Mouse (Mus musculus): Measurements from ENCODE around the gene Usp21. TPM values are rescaled to one million over a fixed set of nuclear protein-coding genes. Genes with fewer than 3 reads are reported as not detected.

The Usp21 gene
- polyA plus RNA-seq, 1 experiment from 2014 or later: 114 TPM

- H3K27ac ChIP-seq (replicated peaks; ENCODE audit: low read depth, low read length): peak within 1 kb of the TSS; percentile 83
- 11% methylated on average over 26 of the region's 26 CpGs for WGBS
Measured at GRCm38 (mm10) chr1:171250680-171251593, 36.9 kb downstream of the Usp21 start, which contains the start of gene Ndufs2. Ndufs2 (minus strand) TSS chr1:171251388.

GRCm38 (mm10) chr1:171249913-171250600, 37.7 kb downstream of the Usp21 start, which contains the start of gene Adamts4:
Adamts4 (plus strand) TSS chr1:171250421.
- DNase-seq (ENCODE audit: low spot score) (peak; percentile 70), ATAC-seq (ENCODE audit: insufficient number of reproducible peaks, low FRiP score, low TSS enrichment, low read depth) (no peak)
- Histone ChIP-seq H3K9me3 (ENCODE audit: control insufficient read depth, low read length) (no peaks in the 10 kb centered on the region), H3K27ac (replicated peaks; ENCODE audit: low read depth, low read length) (peak within 1 kb of the TSS; percentile 83), H3K9ac (ENCODE audit: low read length) (peak within 1 kb of the TSS; percentile 1), H3K36me3 (ENCODE audit: control insufficient read depth, insufficient read depth, low read length) (peaks cover 4% of the 10 kb centered on the region), H3K27me3 (ENCODE audit: control insufficient read depth, insufficient read depth, low read length) (no peaks in the 10 kb centered on the region), H3K4me3 (ENCODE audit: low read depth, low read length) (peak within 1 kb of the TSS; percentile 24), H3K4me2 (ENCODE audit: low read depth, severe bottlenecking) (peak within 1 kb of the TSS; percentile 66), H3K4me1 (ENCODE audit: control insufficient read depth, insufficient read depth, low read length) (peaks cover 35% of the 10 kb centered on the region)
- 21% methylated on average over 5 of the region's 5 CpGs for WGBS

More at GRCm38 (mm10) chr1:171250680-171251593, 36.9 kb downstream of the Usp21 start, which contains the start of gene Ndufs2:
- DNase-seq (ENCODE audit: low spot score) (peak; percentile 58), ATAC-seq (ENCODE audit: insufficient number of reproducible peaks, low FRiP score, low TSS enrichment, low read depth) (no peak)
- Histone ChIP-seq H3K4me3 (ENCODE audit: low read depth, low read length) (peak within 1 kb of the TSS; percentile 24), H3K9ac (ENCODE audit: low read length) (peak within 1 kb of the TSS; percentile 61), H3K9me3 (ENCODE audit: control insufficient read depth, low read length) (no peaks in the 10 kb centered on the region), H3K4me2 (ENCODE audit: low read depth, severe bottlenecking) (peak within 1 kb of the TSS; percentile 66), H3K27me3 (ENCODE audit: control insufficient read depth, insufficient read depth, low read length) (no peaks in the 10 kb centered on the region), H3K36me3 (ENCODE audit: control insufficient read depth, insufficient read depth, low read length) (peaks cover 3% of the 10 kb centered on the region), H3K4me1 (ENCODE audit: control insufficient read depth, insufficient read depth, low read length) (peaks cover 32% of the 10 kb centered on the region)

GRCm38 (mm10) chr1:171248386-171249226, 39.2 kb downstream of the Usp21 start:
- no peak overlapping the region for H3K4me3 ChIP-seq (ENCODE audit: low read depth, low read length)
- H3K4me1 ChIP-seq (ENCODE audit: control insufficient read depth, insufficient read depth, low read length): peaks cover 35% of the 10 kb centered on the region
- 33% methylated on average over 3 of the region's 3 CpGs for WGBS
- DNase-seq (ENCODE audit: low spot score) (no peak), ATAC-seq (ENCODE audit: insufficient number of reproducible peaks, low FRiP score, low TSS enrichment, low read depth) (no peak)
- no peaks in the 10 kb centered on the region for H3K27me3 ChIP-seq (ENCODE audit: control insufficient read depth, insufficient read depth, low read length)
- peaks cover 4% of the 10 kb centered on the region; the same call in 1 of the 2 replicates for H3K36me3 ChIP-seq (ENCODE audit: control insufficient read depth, insufficient read depth, low read length)
- H3K9ac ChIP-seq (ENCODE audit: low read length): peak overlapping the region; percentile 30; the same call in 1 of the 2 replicates
- H3K9me3 ChIP-seq (ENCODE audit: control insufficient read depth, low read length): no peaks in the 10 kb centered on the region
- H3K27ac ChIP-seq (replicated peaks; ENCODE audit: low read depth, low read length): peak overlapping the region; percentile 74
- no peak overlapping the region for H3K4me2 ChIP-seq (ENCODE audit: low read depth, severe bottlenecking)

GRCm38 (mm10) chr1:171247916-171248315, 39.9 kb downstream of the Usp21 start:
- 37% methylated on average over 4 of the region's 4 CpGs for WGBS
- Histone ChIP-seq H3K27me3 (ENCODE audit: control insufficient read depth, insufficient read depth, low read length) (no peaks in the 10 kb centered on the region), H3K4me2 (ENCODE audit: low read depth, severe bottlenecking) (peak overlapping the region; percentile 56), H3K4me3 (ENCODE audit: low read depth, low read length) (peak overlapping the region; percentile 75; the same call in 1 of the 2 replicates), H3K9ac (ENCODE audit: low read length) (peak overlapping the region; percentile 30; the same call in 1 of the 2 replicates), H3K9me3 (ENCODE audit: control insufficient read depth, low read length) (no peaks in the 10 kb centered on the region), H3K4me1 (ENCODE audit: control insufficient read depth, insufficient read depth, low read length) (peaks cover 35% of the 10 kb centered on the region), H3K27ac (replicated peaks; ENCODE audit: low read depth, low read length) (peak overlapping the region; percentile 74), H3K36me3 (ENCODE audit: control insufficient read depth, insufficient read depth, low read length) (peaks cover 4% of the 10 kb centered on the region; the same call in 1 of the 2 replicates)
- ATAC-seq (ENCODE audit: insufficient number of reproducible peaks, low FRiP score, low TSS enrichment, low read depth) (no peak), DNase-seq (ENCODE audit: low spot score) (no peak)

GRCm38 (mm10) chr1:171247453-171247841, 40.3 kb downstream of the Usp21 start:
- peaks cover 6% of the 10 kb centered on the region; the same call in 1 of the 2 replicates for H3K36me3 ChIP-seq (ENCODE audit: control insufficient read depth, insufficient read depth, low read length)
- H3K9me3 ChIP-seq (ENCODE audit: control insufficient read depth, low read length): no peaks in the 10 kb centered on the region
- ATAC-seq (ENCODE audit: insufficient number of reproducible peaks, low FRiP score, low TSS enrichment, low read depth) (no peak), DNase-seq (ENCODE audit: low spot score) (no peak)
- peak overlapping the region; percentile 75 for H3K4me3 ChIP-seq (ENCODE audit: low read depth, low read length)
- peak overlapping the region; percentile 56 for H3K4me2 ChIP-seq (ENCODE audit: low read depth, severe bottlenecking)
- 9% methylated on average over 13 of the region's 13 CpGs for WGBS
- H3K27me3 ChIP-seq (ENCODE audit: control insufficient read depth, insufficient read depth, low read length): no peaks in the 10 kb centered on the region
- H3K27ac ChIP-seq (replicated peaks; ENCODE audit: low read depth, low read length): peak overlapping the region; percentile 74
- peaks cover 31% of the 10 kb centered on the region for H3K4me1 ChIP-seq (ENCODE audit: control insufficient read depth, insufficient read depth, low read length)
- peak overlapping the region; percentile 51 for H3K9ac ChIP-seq (ENCODE audit: low read length)

- Histone ChIP-seq H3K27ac (replicated peaks; ENCODE audit: low read depth, low read length) (peak overlapping the region; percentile 74), H3K4me1 (ENCODE audit: control insufficient read depth, insufficient read depth, low read length) (peaks cover 27% of the 10 kb centered on the region), H3K9ac (ENCODE audit: low read length) (peak overlapping the region; percentile 88), H3K4me2 (ENCODE audit: low read depth, severe bottlenecking) (peak overlapping the region; percentile 69), H3K4me3 (ENCODE audit: low read depth, low read length) (peak overlapping the region; percentile 75), H3K36me3 (ENCODE audit: control insufficient read depth, insufficient read depth, low read length) (peaks cover 6% of the 10 kb centered on the region; the same call in 1 of the 2 replicates), H3K9me3 (ENCODE audit: control insufficient read depth, low read length) (no peaks in the 10 kb centered on the region), H3K27me3 (ENCODE audit: control insufficient read depth, insufficient read depth, low read length) (no peaks in the 10 kb centered on the region)
- ATAC-seq (ENCODE audit: insufficient number of reproducible peaks, low FRiP score, low TSS enrichment, low read depth) (peak; percentile 88), DNase-seq (ENCODE audit: low spot score) (peak; percentile 98)
- under 1% methylated on average over 41 of the region's 41 CpGs for WGBS
Measured at GRCm38 (mm10) chr1:171246709-171247452, 40.9 kb downstream of the Usp21 start.

GRCm38 (mm10) chr1:171245353-171245752, 42.4 kb downstream of the Usp21 start:
- no peak overlapping the region for H3K27ac ChIP-seq (replicated peaks; ENCODE audit: low read depth, low read length)
- 88% methylated on average over 8 of the region's 8 CpGs for WGBS
- no peaks in the 10 kb centered on the region for H3K9me3 ChIP-seq (ENCODE audit: control insufficient read depth, low read length)
- no peaks in the 10 kb centered on the region for H3K27me3 ChIP-seq (ENCODE audit: control insufficient read depth, insufficient read depth, low read length)
- no peak overlapping the region for H3K9ac ChIP-seq (ENCODE audit: low read length)
- H3K4me3 ChIP-seq (ENCODE audit: low read depth, low read length): no peak overlapping the region
- H3K4me2 ChIP-seq (ENCODE audit: low read depth, severe bottlenecking): no peak overlapping the region; the same call in 1 of the 2 replicates
- ATAC-seq (ENCODE audit: insufficient number of reproducible peaks, low FRiP score, low TSS enrichment, low read depth) (no peak), DNase-seq (ENCODE audit: low spot score) (no peak)
- peaks cover 11% of the 10 kb centered on the region for H3K36me3 ChIP-seq (ENCODE audit: control insufficient read depth, insufficient read depth, low read length)
- peaks cover 15% of the 10 kb centered on the region for H3K4me1 ChIP-seq (ENCODE audit: control insufficient read depth, insufficient read depth, low read length)

All from limb, embryonic 11.5 days (tissue).